Mouse (Mus musculus): ENCODE measurements around the gene Rtn3.
A peak's percentile ranks its signal among the peaks of the same experiment; 100 is the strongest.
"Not testable (repeated sequence)": the region's sequence is repeated elsewhere in the genome, so short reads cannot be mapped to it uniquely, and the experiment has no call there.

The Rtn3 gene

GRCm38 (mm10) chr19:7482599-7483511 lies at the start of gene Rtn3:
Gene Rtn3, minus strand, starts transcription at chr19:7483281.
- peak; percentile 99 for DNase-seq

GRCm38 (mm10) chr19:7531906-7532305 lies 48.8 kb upstream of the Rtn3 start:
- no peak for DNase-seq

GRCm38 (mm10) chr19:7528639-7529428 lies 45.8 kb upstream of the Rtn3 start:
- DNase-seq: peak; percentile 75 to 80

GRCm38 (mm10) chr19:7524879-7525278 lies 41.8 kb upstream of the Rtn3 start:
- DNase-seq: no peak

GRCm38 (mm10) chr19:7523781-7524180 lies 40.7 kb upstream of the Rtn3 start:
- no peak for DNase-seq

- DNase-seq: peak; percentile 13 to 57
Measured at GRCm38 (mm10) chr19:7523292-7523691, 40.2 kb upstream of the Rtn3 start.

GRCm38 (mm10) chr19:7522856-7523255 lies 39.8 kb upstream of the Rtn3 start:
- DNase-seq: no peak

- no peak for DNase-seq
Measured at GRCm38 (mm10) chr19:7521619-7522018, 38.5 kb upstream of the Rtn3 start.

- DNase-seq: no peak
Measured at GRCm38 (mm10) chr19:7516437-7516836, 33.4 kb upstream of the Rtn3 start.

- DNase-seq: peak; percentile 20 to 28
Measured at GRCm38 (mm10) chr19:7508026-7508425, 24.9 kb upstream of the Rtn3 start.

GRCm38 (mm10) chr19:7506321-7506720 lies 23.2 kb upstream of the Rtn3 start:
- no peak for DNase-seq

GRCm38 (mm10) chr19:7502432-7502831 lies 19.4 kb upstream of the Rtn3 start:
- no peak for DNase-seq

- DNase-seq: no peak
Measured at GRCm38 (mm10) chr19:7500701-7501100, 17.6 kb upstream of the Rtn3 start.

GRCm38 (mm10) chr19:7498816-7499215 lies 15.7 kb upstream of the Rtn3 start:
- no peak for DNase-seq

- not testable (repeated sequence) for DNase-seq
Measured at GRCm38 (mm10) chr19:7496070-7496469, 13.0 kb upstream of the Rtn3 start.

GRCm38 (mm10) chr19:7495221-7496038 lies 12.3 kb upstream of the Rtn3 start:
- DNase-seq: peak in 1 of 2 experiments; percentile 20

GRCm38 (mm10) chr19:7494187-7495015 lies 11.3 kb upstream of the Rtn3 start:
- DNase-seq: peak; percentile 95 to 97

GRCm38 (mm10) chr19:7493352-7494186 lies 10.5 kb upstream of the Rtn3 start, which contains the start of gene Atl3:
Gene Atl3, plus strand, starts transcription at chr19:7494040.
- DNase-seq: no peak

- no peak for DNase-seq
Measured at GRCm38 (mm10) chr19:7492682-7493081, 9.6 kb upstream of the Rtn3 start.

- no peak for DNase-seq
Measured at GRCm38 (mm10) chr19:7491960-7492359, 8.9 kb upstream of the Rtn3 start.

- no peak for DNase-seq
Measured at GRCm38 (mm10) chr19:7487680-7488079, 4.6 kb upstream of the Rtn3 start.

Data from cerebellum, postnatal 14 days (tissue).